Mouse (Mus musculus): Measurements from ENCODE around the gene Sidt1. TPM values are rescaled to one million over a fixed set of nuclear protein-coding genes. Genes with fewer than 3 reads are reported as not detected.

Gene Sidt1
- 13.3 and 15.4 TPM in 2 replicates for polyA plus RNA-seq (2015; fragmentation: Nextera tagmentation; extraction: Ambion mirVana)

GRCm38 (mm10) chr16:44332861-44333284 is at the start of gene Sidt1:
Gene Sidt1 (minus strand): TSS chr16:44333196.
- H3K27ac ChIP-seq (replicated peaks): peak within 1 kb of the TSS; percentile 63; the same call in 1 of the 2 replicates
- H3K4me2 ChIP-seq: peak within 1 kb of the TSS; percentile 96

DNA sequence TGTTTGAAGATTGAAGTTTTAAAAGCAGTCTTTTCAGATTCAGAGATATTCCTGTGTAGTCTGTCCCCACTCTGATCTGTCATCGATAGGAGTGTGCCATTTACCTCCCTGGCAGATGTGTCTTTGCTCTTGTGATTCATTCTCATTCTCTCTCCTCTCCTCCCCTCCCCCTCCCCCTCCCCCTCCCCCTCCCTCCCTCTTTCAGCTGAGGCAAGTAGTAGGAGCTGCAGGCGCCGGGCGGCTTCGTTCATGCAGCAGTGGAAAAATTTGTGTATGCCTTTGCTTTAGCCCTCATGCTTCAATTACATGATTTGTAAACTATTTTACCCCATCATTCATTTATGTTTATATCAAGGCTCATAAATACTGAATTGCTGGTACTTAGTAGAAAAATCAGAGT is 48.6 kb upstream of the Sidt1 start:
- Histone ChIP-seq H3K27me3 (replicated peaks) (no peaks in the 10 kb centered on the region), H3K9me3 (replicated peaks) (no peaks in the 10 kb centered on the region), H3K4me1 (peaks cover 4% of the 10 kb centered on the region; the same call in 1 of the 2 replicates), H3K27ac (replicated peaks) (no peak overlapping the region), H3K4me2 (no peak overlapping the region), H3K36me3 (no peaks in the 10 kb centered on the region), H3K4me3 (replicated peaks) (no peak overlapping the region), H3K9ac (replicated peaks) (no peak overlapping the region)
- peak; percentile 48; the same call in 1 of the 2 replicates for ATAC-seq (ENCODE audit: low FRiP score)
- 0% methylated on average over 5 of the region's 5 CpGs for WGBS

More at GRCm38 (mm10) chr16:44332861-44333284, at the start of gene Sidt1:
- Histone ChIP-seq H3K27me3 (replicated peaks) (peaks cover 9% of the 10 kb centered on the region), H3K4me3 (replicated peaks) (peak within 1 kb of the TSS; percentile 73), H3K4me1 (peaks cover 20% of the 10 kb centered on the region), H3K9ac (replicated peaks) (peak within 1 kb of the TSS; percentile 78), H3K9me3 (replicated peaks) (no peaks in the 10 kb centered on the region), H3K36me3 (no peaks in the 10 kb centered on the region)
- no peak for ATAC-seq (ENCODE audit: low FRiP score)
- WGBS: 5% methylated on average over 15 of the region's 15 CpGs

- no peak overlapping the region for H3K4me2 ChIP-seq
- no peak overlapping the region for H3K4me3 ChIP-seq (replicated peaks)
- H3K36me3 ChIP-seq: no peaks in the 10 kb centered on the region
- no peak for ATAC-seq (ENCODE audit: low FRiP score)
- H3K27ac ChIP-seq (replicated peaks): no peak overlapping the region
- WGBS: 70% methylated on average over 4 of the region's 4 CpGs
- H3K9ac ChIP-seq (replicated peaks): no peak overlapping the region
- H3K27me3 ChIP-seq (replicated peaks): no peaks in the 10 kb centered on the region
- H3K4me1 ChIP-seq: peaks cover 4% of the 10 kb centered on the region; the same call in 1 of the 2 replicates
- H3K9me3 ChIP-seq (replicated peaks): no peaks in the 10 kb centered on the region
Measured at GRCm38 (mm10) chr16:44380006-44380405, 47.0 kb upstream of the Sidt1 start.

- Histone ChIP-seq H3K36me3 (peaks cover 7% of the 10 kb centered on the region), H3K4me2 (no peak overlapping the region), H3K27me3 (replicated peaks) (no peaks in the 10 kb centered on the region), H3K4me1 (no peaks in the 10 kb centered on the region), H3K4me3 (replicated peaks) (no peak overlapping the region), H3K9me3 (replicated peaks) (no peaks in the 10 kb centered on the region), H3K9ac (replicated peaks) (no peak overlapping the region), H3K27ac (replicated peaks) (no peak overlapping the region)
- no peak for ATAC-seq (ENCODE audit: low FRiP score)
- WGBS: 92% methylated on average over 4 of the region's 4 CpGs
Measured at GRCm38 (mm10) chr16:44375459-44375858, 42.5 kb upstream of the Sidt1 start.

DNA sequence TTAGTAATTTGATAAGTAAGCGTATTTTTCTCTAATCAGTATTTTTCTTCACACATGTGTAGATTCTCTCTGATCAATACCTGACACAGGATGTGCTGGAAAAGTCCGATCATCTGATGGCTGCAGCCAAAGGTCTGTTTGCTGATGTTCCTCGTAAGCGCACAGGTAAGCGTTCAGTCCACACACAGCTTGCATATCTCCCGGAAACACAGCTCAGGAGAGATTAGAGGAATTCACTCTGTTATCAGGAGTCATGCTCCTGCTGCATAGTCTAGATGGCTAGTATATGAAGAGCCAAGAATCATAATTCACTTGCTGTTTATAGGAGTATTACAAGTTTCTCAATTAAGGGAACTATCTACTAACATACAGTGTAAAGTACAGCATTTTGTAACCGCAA is 32.5 kb upstream of the Sidt1 start:
- Histone ChIP-seq H3K9ac (replicated peaks) (no peak overlapping the region), H3K4me2 (no peak overlapping the region), H3K4me3 (replicated peaks) (no peak overlapping the region), H3K36me3 (peaks cover 21% of the 10 kb centered on the region), H3K4me1 (no peaks in the 10 kb centered on the region), H3K27me3 (replicated peaks) (no peaks in the 10 kb centered on the region), H3K27ac (replicated peaks) (no peak overlapping the region), H3K9me3 (replicated peaks) (no peaks in the 10 kb centered on the region)
- WGBS: 97% methylated on average over 7 of the region's 7 CpGs
- no peak for ATAC-seq (ENCODE audit: low FRiP score)

GRCm38 (mm10) chr16:44361921-44362890 is 29.2 kb upstream of the Sidt1 start:
- ATAC-seq (ENCODE audit: low FRiP score): no peak
- H3K36me3 ChIP-seq: peaks cover 19% of the 10 kb centered on the region
- 92% methylated on average over 10 of the region's 10 CpGs for WGBS

GRCm38 (mm10) chr16:44357571-44358268 is 24.7 kb upstream of the Sidt1 start:
- H3K4me2 ChIP-seq: no peak overlapping the region
- H3K4me3 ChIP-seq (replicated peaks): no peak overlapping the region
- no peak for ATAC-seq (ENCODE audit: low FRiP score)
- 76% methylated on average over 4 of the region's 4 CpGs for WGBS
- peaks cover 10% of the 10 kb centered on the region for H3K36me3 ChIP-seq
- no peaks in the 10 kb centered on the region for H3K4me1 ChIP-seq
- no peaks in the 10 kb centered on the region for H3K9me3 ChIP-seq (replicated peaks)
- no peak overlapping the region for H3K27ac ChIP-seq (replicated peaks)
- H3K9ac ChIP-seq (replicated peaks): no peak overlapping the region
- H3K27me3 ChIP-seq (replicated peaks): no peaks in the 10 kb centered on the region

More at GRCm38 (mm10) chr16:44361921-44362890, 29.2 kb upstream of the Sidt1 start:
- H3K4me2 ChIP-seq: no peak overlapping the region
- H3K4me3 ChIP-seq (replicated peaks): no peak overlapping the region
- no peak overlapping the region for H3K27ac ChIP-seq (replicated peaks)
- no peaks in the 10 kb centered on the region for H3K9me3 ChIP-seq (replicated peaks)
- no peaks in the 10 kb centered on the region for H3K27me3 ChIP-seq (replicated peaks)
- H3K4me1 ChIP-seq: no peaks in the 10 kb centered on the region
- no peak overlapping the region for H3K9ac ChIP-seq (replicated peaks)

DNA sequence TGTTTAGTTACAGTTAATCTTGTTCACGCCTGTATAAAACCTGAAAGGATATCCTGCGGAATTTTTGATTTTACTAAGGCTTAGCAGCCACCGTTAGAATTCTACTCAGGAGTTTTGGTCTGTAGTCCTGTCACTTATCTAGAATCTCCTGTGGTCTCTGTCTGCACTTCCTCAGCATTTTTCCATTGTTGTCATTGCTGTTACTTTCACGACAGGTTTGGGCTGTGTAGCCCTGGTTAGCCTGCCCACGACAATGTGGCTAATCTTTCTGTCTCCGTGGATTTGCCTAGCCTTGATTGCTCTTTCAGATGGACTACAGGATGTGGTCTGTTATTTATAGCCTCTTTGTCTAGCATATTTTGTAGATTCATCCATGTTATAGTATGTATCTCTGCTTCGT is 23.3 kb upstream of the Sidt1 start:
- Histone ChIP-seq H3K4me1 (no peaks in the 10 kb centered on the region), H3K9ac (replicated peaks) (no peak overlapping the region), H3K27me3 (replicated peaks) (no peaks in the 10 kb centered on the region), H3K27ac (replicated peaks) (no peak overlapping the region), H3K36me3 (peaks cover 10% of the 10 kb centered on the region), H3K9me3 (replicated peaks) (no peaks in the 10 kb centered on the region), H3K4me2 (no peak overlapping the region), H3K4me3 (replicated peaks) (no peak overlapping the region)
- ATAC-seq (ENCODE audit: low FRiP score): no peak
- 82% methylated on average over 7 of the region's 7 CpGs for WGBS

DNA sequence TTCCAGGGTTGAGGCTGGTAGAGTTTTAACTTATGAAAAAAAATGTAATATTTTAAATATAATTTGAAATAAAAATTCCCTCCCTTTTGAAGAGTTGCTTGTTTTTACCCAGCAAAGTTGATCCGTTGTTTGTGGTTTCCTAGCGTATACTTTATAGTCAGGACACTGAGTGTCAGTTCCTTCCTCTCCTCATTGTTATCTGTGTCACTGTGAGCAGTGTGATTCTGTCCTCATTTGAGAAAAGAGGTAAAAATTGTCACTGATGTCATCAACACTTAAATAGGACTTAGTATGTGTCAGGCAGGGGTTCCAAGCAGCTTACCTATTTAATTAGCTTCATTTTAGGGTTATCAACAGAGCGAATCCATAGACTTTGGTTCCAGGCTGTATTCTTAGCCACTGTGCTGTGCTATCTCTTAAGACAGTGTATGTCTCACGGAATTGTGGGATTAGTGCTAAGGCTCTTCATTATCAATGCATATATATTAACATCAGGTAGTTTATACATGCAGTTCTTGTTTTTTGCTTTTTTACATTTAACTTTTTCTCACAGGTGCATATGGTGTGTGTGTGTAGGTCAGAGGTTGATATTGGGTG is 16.9 kb upstream of the Sidt1 start:
- WGBS: 84% methylated on average over 4 of the region's 4 CpGs

GRCm38 (mm10) chr16:44347071-44347901 is 14.3 kb upstream of the Sidt1 start, which contains the start of gene Spice1:
Gene Spice1 (plus strand): TSS chr16:44347121.
- Histone ChIP-seq H3K9ac (replicated peaks) (peak within 1 kb of the TSS; percentile 56), H3K27ac (replicated peaks) (peak within 1 kb of the TSS; percentile 87), H3K27me3 (replicated peaks) (no peaks in the 10 kb centered on the region), H3K9me3 (replicated peaks) (no peaks in the 10 kb centered on the region), H3K4me1 (peaks cover 16% of the 10 kb centered on the region), H3K4me2 (peak within 1 kb of the TSS; percentile 69), H3K36me3 (no peaks in the 10 kb centered on the region), H3K4me3 (replicated peaks) (peak within 1 kb of the TSS; percentile 81)
- under 1% methylated on average over 67 of the region's 67 CpGs for WGBS
- peak; percentile 100 for ATAC-seq (ENCODE audit: low FRiP score)

More for the DNA sequence above, 16.9 kb upstream of the Sidt1 start:
- no peaks in the 10 kb centered on the region for H3K36me3 ChIP-seq
- no peak for ATAC-seq (ENCODE audit: low FRiP score)
- H3K4me3 ChIP-seq (replicated peaks): no peak overlapping the region
- H3K4me2 ChIP-seq: no peak overlapping the region
- H3K27me3 ChIP-seq (replicated peaks): no peaks in the 10 kb centered on the region
- H3K4me1 ChIP-seq: peaks cover 16% of the 10 kb centered on the region
- no peak overlapping the region for H3K27ac ChIP-seq (replicated peaks)
- H3K9me3 ChIP-seq (replicated peaks): no peaks in the 10 kb centered on the region
- no peak overlapping the region for H3K9ac ChIP-seq (replicated peaks)

- H3K9ac ChIP-seq (replicated peaks): no peak overlapping the region
- H3K4me3 ChIP-seq (replicated peaks): no peak overlapping the region
- H3K4me2 ChIP-seq: no peak overlapping the region
- H3K36me3 ChIP-seq: no peaks in the 10 kb centered on the region
- H3K4me1 ChIP-seq: peaks cover 6% of the 10 kb centered on the region
- H3K9me3 ChIP-seq (replicated peaks): no peaks in the 10 kb centered on the region
- ATAC-seq (ENCODE audit: low FRiP score): no peak
- H3K27me3 ChIP-seq (replicated peaks): peaks cover 9% of the 10 kb centered on the region
- no peak overlapping the region for H3K27ac ChIP-seq (replicated peaks)
Measured at GRCm38 (mm10) chr16:44337541-44337940, 4.5 kb upstream of the Sidt1 start.

Measured in neural tube, embryonic 15.5 days (tissue).